Mouse (Mus musculus) megakaryocyte, embryonic 14.5 days (primary cell): ENCODE results near the gene Rptor.

ENCODE experiments used
- FLI1 ChIP-seq: IDR thresholded peaks from 2 replicates; pipeline ENCODE4 v1.6.1; 2012; ENCODE audit warnings: low read length, inconsistent platforms, mixed read lengths
- GATA1 ChIP-seq: IDR thresholded peaks from 3 replicates; pipeline ENCODE4 v1.6.1; 2012; ENCODE audit warnings: mixed read lengths, low read length, inconsistent platforms, borderline replicate concordance

DNA sequence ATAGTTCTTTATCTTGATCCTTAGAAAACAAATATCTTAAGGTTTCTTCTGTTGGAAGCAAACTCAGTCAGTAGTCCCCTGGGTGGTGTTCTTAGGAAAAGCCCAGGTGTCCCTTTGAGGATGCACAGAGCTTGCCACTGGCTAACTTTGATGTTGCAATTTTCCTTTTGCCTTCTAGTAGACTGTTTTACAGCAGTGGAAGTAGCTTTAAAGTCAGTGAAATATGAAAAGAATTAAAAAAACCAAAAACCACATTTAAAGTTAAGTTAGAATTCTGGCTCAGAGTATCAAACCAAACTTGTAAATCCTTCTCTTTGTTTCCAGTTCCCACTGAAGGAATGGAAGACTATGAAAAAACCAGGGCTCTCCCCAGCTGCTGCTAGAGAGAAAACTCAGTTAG, 47.8 kb downstream of the Rptor start:
- TF ChIP-seq GATA1 (no peak), FLI1 (no peak)
